Mouse (Mus musculus): ENCODE measurements around the gene a. TPM values are rescaled to one million over a fixed set of nuclear protein-coding genes. Genes with fewer than 3 reads are reported as not detected.

Gene a
- total and polyA plus RNA-seq, 3 experiments, result 7.8 to 23.8 (median 10.9) TPM

DNA sequence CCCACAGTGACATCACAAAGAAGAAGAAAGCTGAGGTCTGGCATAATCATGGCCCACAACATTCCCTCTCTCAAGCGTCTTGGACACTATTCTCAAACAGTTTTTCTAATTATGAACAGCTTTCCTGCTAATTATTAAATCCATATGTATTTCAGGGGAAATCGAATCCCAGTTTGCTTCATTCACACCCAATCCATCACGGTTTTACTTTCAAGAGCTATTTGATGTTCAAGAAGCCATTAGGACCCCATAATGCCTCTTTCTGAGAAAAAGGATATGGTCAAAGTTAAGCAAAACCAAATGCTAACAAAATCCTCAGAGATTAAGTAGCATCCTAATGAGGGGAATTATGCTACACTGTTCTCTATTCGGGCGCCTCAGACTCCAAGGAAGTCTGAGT, 181.8 kb downstream of the a start:
- H3K4me2 ChIP-seq (ENCODE audit: insufficient read depth, low read depth, poor library complexity, severe bottlenecking), result no peak overlapping the region
- H3K4me1 ChIP-seq (ENCODE audit: control insufficient read depth in 1 of 2, insufficient read depth in 2 of 2), result peaks cover 5 to 7% of the 10 kb centered on the region in 2 experiments
- no peak overlapping the region for H3K4me3 ChIP-seq (replicated peaks in 1 of 3; ENCODE audit: low read depth in 2 of 3, low read length in 2 of 3, poor library complexity in 1 of 3)
- no peaks in the 10 kb centered on the region for H3K9me3 ChIP-seq (replicated peaks; ENCODE audit: low read length)
- H3K27me3 ChIP-seq (replicated peaks), result no peaks in the 10 kb centered on the region
- in situ Hi-C loops (cut with MboI; ENCODE audit: low pct_ligation_motif_present, low pct_unique_long_range_greater_than_20kb, low sequenced_read_pairs) (no loop called here), dilution Hi-C loops (cut with MboI; ENCODE audit: extremely low pct_ligation_motif_present, extremely low pct_unique_long_range_greater_than_20kb, low sequenced_read_pairs) (no loop called here)
- no peaks in the 10 kb centered on the region for H3K36me3 ChIP-seq (replicated peaks in 1 of 2; ENCODE audit: control insufficient read depth in 1 of 2, insufficient read depth in 1 of 2, low read length in 1 of 2)
- no peak for DNase-seq (ENCODE audit: extremely low read depth)
- H3K9ac ChIP-seq (ENCODE audit: insufficient read depth, low read depth), result no peak overlapping the region
- TF ChIP-seq USF2 (conservative IDR thresholded peaks at IDR 0.05; ENCODE audit: low read depth, low read length) (no peak), CTCF (conservative IDR thresholded peaks at IDR 0.05 in 1 of 2, IDR thresholded peaks at IDR 0.05 in 1 of 2; ENCODE audit: low read depth in 2 of 2, low read length in 2 of 2) (no peak), JUN (IDR thresholded peaks at IDR 0.05; ENCODE audit: insufficient read depth, low read depth, low read length) (no peak), POLR2AphosphoS2 (IDR thresholded peaks at IDR 0.05; ENCODE audit: low read depth, low read length) (no peak), TBP (conservative IDR thresholded peaks at IDR 0.05; ENCODE audit: low read depth, low read length) (no peak), CHD2 (IDR thresholded peaks at IDR 0.05; ENCODE audit: low read length) (no peak), USF1 (IDR thresholded peaks at IDR 0.05; ENCODE audit: low read depth, low read length) (no peak), ZMIZ1 (IDR thresholded peaks at IDR 0.05; ENCODE audit: low read depth, low read length) (no peak), RAD21 (IDR thresholded peaks at IDR 0.05; ENCODE audit: low read depth, low read length) (no peak), ZNF384 (IDR thresholded peaks at IDR 0.05; ENCODE audit: low read depth, low read length) (no peak), MEF2A (IDR thresholded peaks at IDR 0.05; ENCODE audit: borderline replicate concordance, low read depth, low read length) (no peak), NRF1 (IDR thresholded peaks at IDR 0.05; ENCODE audit: low read depth, low read length) (no peak), SIN3A (IDR thresholded peaks at IDR 0.05; ENCODE audit: low read length) (no peak), IRF4 (IDR thresholded peaks at IDR 0.05; ENCODE audit: low read depth, low read length) (no peak), MAFK (IDR thresholded peaks at IDR 0.05; ENCODE audit: insufficient replicate concordance, low read length) (no peak), BHLHE40 (IDR thresholded peaks at IDR 0.05; ENCODE audit: low read depth, low read length) (no peak), ELF1 (IDR thresholded peaks at IDR 0.05; ENCODE audit: low read depth, low read length) (no peak), GABPA (IDR thresholded peaks at IDR 0.05; ENCODE audit: insufficient replicate concordance, low read depth, low read length) (no peak)
- H3K27ac ChIP-seq (ENCODE audit: insufficient read depth, low read depth), result no peak overlapping the region
- no peaks in the 10 kb centered on the region for H3K79me2 ChIP-seq (replicated peaks; ENCODE audit: control insufficient read depth, extremely low read depth, insufficient read depth, poor library complexity, severe bottlenecking)

- dilution Hi-C loops (cut with MboI; ENCODE audit: extremely low pct_ligation_motif_present, extremely low pct_unique_long_range_greater_than_20kb, low sequenced_read_pairs) (no loop called here), in situ Hi-C loops (cut with MboI; ENCODE audit: low pct_ligation_motif_present, low pct_unique_long_range_greater_than_20kb, low sequenced_read_pairs) (no loop called here)
- Histone ChIP-seq H3K4me2 (ENCODE audit: insufficient read depth, low read depth, poor library complexity, severe bottlenecking) (no peak overlapping the region), H3K36me3 (replicated peaks in 1 of 2; ENCODE audit: control insufficient read depth in 1 of 2, insufficient read depth in 1 of 2, low read length in 1 of 2) (no peaks in the 10 kb centered on the region), H3K4me3 (replicated peaks in 1 of 3; ENCODE audit: low read depth in 2 of 3, low read length in 2 of 3, poor library complexity in 1 of 3) (no peak overlapping the region), H3K79me2 (replicated peaks; ENCODE audit: control insufficient read depth, extremely low read depth, insufficient read depth, poor library complexity, severe bottlenecking) (no peaks in the 10 kb centered on the region), H3K27ac (ENCODE audit: insufficient read depth, low read depth) (no peak overlapping the region), H3K9ac (ENCODE audit: insufficient read depth, low read depth) (no peak overlapping the region), H3K4me1 (ENCODE audit: control insufficient read depth in 1 of 2, insufficient read depth in 2 of 2) (peaks cover 0 to 11% of the 10 kb centered on the region in 2 experiments; a peak in 1 of 4 replicates), H3K9me3 (replicated peaks; ENCODE audit: low read length) (no peaks in the 10 kb centered on the region), H3K27me3 (replicated peaks) (no peaks in the 10 kb centered on the region)
- DNase-seq (ENCODE audit: extremely low read depth), result no peak
- peak; percentile 74 for TF ChIP-seq MYC (IDR thresholded peaks at IDR 0.05; ENCODE audit: low read depth, low read length)
- TF ChIP-seq RAD21 (IDR thresholded peaks at IDR 0.05; ENCODE audit: low read depth, low read length), result peak; percentile 12
- peak in 1 of 2 experiments; percentile 57; a peak in 2 of 4 replicates for TF ChIP-seq CTCF (conservative IDR thresholded peaks at IDR 0.05 in 1 of 2, IDR thresholded peaks at IDR 0.05 in 1 of 2; ENCODE audit: low read depth in 2 of 2, low read length in 2 of 2)
- TF ChIP-seq ZMIZ1 (IDR thresholded peaks at IDR 0.05; ENCODE audit: low read depth, low read length), result no peak
- TF ChIP-seq MAZ (IDR thresholded peaks at IDR 0.05; ENCODE audit: low read depth, low read length), result no peak
Measured at GRCm38 (mm10) chr2:154986609-154987008, 195.4 kb downstream of the a start.

All from CH12.LX (cell line).